Mouse (Mus musculus) frontal cortex, postnatal 10 days (tissue): ENCODE results near the gene Tiam2.

Experiments used
- DNase-seq, 2 experiments: peaks; one replicate each; pipeline ENCODE4 v3.0.0; 2022; ENCODE audit warnings: low spot score in 2 of 2, mixed read lengths in 1 of 2

The Tiam2 gene

DNA sequence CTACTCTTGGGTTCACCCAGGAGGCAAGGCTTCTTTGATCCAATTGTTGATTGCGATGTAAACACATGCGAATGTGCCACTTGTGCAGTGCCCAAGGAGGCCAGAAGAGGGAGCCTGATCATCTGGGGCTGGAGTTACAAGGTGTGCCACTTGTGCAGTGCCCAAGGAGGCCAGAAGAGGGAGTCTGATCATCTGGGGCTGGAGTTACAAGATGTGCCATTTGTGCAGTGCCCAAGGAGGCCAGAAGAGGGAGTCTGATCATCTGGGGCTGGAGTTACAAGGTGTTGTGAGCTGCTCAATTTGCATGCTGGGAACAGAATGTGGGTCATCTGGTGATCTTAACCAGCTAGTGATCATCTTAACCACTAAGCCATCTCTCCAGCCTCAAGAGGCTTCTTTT, 124.7 kb downstream of the Tiam2 start:
- DNase-seq, result peak in 1 of 2 experiments; percentile 48

GRCm38 (mm10) chr17:3452571-3453311, 126.4 kb downstream of the Tiam2 start:
- no peak for DNase-seq

DNA sequence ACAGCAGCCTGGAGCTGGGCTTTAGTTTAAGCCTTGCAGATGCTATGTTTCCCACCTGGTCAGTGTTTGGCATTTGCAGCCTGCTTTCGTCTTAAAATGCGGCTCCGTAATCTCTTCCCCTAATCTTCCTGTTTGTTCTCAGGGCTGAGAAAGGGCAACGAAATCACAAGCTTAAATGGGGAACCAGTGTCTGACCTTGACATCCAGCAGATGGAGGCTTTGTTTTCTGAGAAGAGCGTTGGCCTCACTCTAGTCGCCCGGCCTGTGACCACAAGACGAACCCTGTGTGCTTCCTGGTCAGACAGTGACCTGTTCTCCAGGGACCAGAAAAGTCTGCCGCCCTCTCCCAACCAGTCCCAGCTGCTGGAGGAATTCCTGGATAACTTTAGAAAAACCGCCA, 127.6 kb downstream of the Tiam2 start:
- no peak for DNase-seq

DNA sequence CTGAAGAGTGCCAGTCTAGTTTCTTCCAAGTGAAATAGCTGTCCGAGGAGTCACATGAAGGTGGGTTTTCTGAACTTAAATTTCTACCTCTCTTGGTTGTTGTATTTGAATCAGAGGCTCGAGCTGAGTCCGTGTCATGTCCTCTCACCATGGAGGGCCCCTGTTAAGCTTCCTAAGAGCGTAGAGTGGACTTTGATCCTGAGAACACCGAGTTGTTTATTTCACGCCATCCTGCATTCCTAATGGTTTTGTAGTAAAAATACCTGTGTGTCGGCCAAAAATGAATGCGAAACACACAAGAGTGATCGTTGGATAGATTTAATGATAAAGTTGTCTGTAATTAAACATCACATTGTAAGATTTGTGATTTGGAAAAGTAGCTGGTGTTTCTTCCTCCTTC, 128.5 kb downstream of the Tiam2 start:
- no peak for DNase-seq

DNA sequence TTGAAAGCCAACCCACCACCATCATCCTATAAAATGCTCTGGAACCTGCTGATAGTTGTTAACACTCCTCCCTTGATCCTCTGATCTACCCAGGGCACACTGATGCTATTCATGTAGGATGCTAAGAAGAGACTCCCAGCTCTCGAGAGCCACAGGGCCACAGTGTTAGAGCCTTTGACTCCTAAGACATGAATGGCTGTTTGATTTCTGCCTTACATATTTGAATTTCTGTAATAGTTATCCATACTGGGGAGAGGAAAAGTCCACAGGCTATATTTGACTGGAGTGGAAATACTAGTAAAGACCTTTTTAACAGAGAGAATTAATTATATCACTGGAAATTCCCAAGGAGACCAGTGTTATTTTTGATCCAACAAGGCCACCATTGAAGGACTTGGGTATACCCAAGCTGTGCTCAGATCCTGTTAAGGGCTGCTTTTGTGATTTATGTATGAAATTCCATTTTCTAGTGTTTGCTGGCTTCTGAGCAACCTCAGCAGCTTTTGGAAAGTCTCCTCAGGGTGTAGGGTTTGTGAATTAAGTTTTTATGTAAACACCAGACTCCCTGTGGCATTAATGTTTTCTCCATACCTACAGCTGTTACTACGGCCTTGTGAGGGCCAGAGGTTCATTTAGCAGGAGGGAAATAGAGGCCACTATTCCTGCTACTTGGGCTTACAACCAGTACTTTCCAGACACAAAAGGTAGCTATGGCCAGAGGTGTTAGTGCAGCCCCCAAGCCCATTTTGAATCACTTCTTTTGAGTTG, 131.7 kb downstream of the Tiam2 start:
- DNase-seq, result no peak

DNA sequence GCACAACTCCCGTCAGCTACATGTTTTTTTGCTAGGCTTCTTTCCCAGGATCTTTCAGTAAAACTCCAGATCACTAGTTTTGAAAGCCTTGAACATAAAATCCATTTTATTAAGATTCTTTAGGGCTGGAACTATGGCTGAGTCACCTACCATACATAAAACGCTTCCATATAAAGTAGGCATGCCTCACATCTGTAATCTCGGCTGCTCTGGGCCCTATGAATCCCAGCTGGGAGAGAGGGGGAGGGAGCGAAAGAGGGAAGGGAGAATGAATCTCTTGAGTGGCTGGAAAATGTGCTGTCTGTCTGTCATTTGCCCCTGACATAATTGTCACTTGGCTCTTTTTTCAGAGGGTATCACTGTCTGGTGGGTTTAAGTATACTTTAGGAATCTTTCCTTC, 139.5 kb downstream of the Tiam2 start:
- DNase-seq, result no peak

- no peak for DNase-seq
These were observed 140.3 kb downstream of the Tiam2 start for GRCm38 (mm10) chr17:3466681-3467080.

- no peak for DNase-seq
These were observed 141.4 kb downstream of the Tiam2 start for GRCm38 (mm10) chr17:3467636-3468324.

DNA sequence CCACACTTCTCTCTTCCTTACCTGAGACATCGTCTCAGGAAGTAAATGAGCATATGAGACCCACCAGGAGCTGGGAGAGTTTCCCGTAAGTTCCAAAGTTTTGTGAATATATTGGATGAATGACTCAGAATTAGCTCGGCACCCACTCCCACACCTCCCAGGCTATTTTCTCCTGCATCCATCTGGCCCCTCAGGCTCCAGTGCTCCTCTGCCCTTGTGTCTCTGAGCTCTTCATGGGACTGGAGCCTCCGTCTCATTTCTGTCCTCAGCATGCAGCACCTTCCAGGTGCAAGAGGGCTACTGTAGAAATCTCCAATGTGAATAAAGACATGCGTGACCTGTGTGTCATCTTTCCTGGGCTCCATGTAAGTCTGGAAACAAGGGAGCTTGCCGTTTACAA, 145.6 kb downstream of the Tiam2 start:
- DNase-seq, result no peak

- DNase-seq, result no peak
These were observed 150.2 kb downstream of the Tiam2 start for GRCm38 (mm10) chr17:3476546-3476945.

DNA sequence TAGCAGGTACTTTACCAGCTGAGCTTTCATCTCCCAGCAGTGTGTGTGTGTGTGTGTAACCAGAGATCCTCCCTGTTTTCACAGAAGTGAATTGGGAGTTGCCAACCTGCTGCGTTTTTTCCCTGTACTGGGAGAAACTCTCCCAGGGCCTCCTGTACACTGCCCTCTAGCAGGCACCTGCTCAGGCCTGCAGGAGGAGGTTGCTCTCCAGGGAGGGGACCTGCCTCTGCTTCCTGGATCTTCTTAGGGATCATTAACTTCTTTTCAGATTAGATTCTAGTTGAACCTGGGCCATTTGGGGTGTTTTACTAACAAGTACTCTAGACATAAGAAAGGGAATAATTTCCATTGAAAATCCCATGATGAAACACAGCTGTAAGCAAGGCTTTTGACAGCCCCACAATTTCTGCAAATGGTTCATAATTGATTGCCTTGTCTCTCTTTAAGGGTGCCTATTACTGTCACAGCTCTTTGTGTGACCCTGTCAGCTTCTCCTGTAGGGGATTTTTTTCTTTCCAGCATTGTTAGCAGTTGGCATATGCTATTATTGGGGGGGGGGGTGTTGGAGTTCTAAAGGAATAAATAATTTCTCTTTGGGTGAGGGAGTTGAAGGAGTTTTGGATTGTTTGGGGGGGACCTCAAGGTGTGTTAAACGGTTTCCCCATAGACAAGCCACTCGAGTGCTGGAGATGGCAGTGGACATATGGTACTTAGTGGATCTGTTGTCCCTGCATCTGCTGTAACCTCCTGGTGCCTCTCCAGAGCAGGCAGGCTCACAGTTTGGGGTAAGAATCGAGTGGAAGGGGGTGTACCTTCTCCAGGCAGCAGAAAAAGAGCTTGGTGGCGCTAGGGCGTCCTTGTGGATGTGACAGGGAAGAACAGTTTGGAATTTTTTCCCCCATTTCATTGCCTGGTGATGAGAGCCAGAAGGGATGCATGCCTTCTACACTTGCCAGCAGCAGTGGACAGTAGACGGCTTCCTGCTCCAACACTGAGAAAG, 155.5 kb downstream of the Tiam2 start:
- DNase-seq, result no peak

DNA sequence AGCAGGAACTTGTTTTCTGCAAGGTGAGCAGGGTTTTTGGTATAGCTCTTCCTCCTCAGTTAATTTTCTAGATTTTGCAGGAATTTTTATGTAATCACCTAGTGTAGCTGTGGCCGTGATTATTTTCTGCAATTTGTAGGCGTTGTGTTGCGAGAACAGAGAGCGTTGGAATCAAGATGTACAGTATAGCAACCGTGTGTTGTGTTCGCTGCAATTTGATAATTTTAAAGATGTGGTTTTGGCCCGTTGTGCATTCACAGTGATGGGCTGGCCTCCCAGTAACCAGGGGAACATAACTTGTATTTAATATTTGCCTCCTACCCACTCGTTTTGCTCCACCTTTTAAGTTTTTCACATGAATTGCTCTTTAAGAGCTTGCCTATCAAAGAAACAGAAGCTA, 156.7 kb downstream of the Tiam2 start:
- no peak for DNase-seq

- DNase-seq, result no peak
These were observed 159.5 kb downstream of the Tiam2 start for GRCm38 (mm10) chr17:3485851-3486250.

GRCm38 (mm10) chr17:3487211-3487610, 160.8 kb downstream of the Tiam2 start:
- no peak for DNase-seq

- DNase-seq, result no peak
These were observed 161.6 kb downstream of the Tiam2 start for GRCm38 (mm10) chr17:3487721-3488601.

DNA sequence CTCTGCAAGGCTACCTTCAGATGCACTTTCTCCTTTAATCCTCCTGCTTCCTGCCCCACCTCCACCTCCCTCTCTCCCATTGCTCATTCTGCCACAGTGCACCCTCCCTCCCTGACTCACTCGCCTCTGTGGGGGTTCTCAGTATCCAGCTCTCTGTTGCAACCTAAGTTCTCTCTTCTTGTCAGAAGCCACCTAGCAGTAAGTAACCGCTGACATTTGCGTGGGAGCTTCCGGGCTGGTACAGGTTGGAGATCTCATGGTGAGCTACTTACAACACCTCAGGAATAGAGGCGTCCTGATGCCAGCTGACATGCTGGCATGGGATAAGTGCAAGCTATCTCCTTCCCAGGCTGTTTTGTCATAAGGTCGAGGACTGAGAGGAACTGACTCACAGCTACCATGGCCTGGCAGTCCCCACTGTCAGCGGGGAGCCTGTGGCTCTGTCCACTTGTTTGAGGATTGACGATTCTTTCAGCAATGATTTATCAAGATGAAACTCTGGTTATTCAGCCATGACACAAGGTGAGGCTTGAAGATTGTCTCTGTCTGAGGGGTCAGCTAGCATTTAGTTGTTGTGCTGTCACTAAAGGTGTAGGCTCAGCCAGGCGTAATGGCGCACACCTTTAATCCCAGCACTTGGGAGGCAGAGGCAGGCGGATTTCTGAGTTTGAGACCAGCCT, 164.0 kb downstream of the Tiam2 start:
- no peak for DNase-seq

DNA sequence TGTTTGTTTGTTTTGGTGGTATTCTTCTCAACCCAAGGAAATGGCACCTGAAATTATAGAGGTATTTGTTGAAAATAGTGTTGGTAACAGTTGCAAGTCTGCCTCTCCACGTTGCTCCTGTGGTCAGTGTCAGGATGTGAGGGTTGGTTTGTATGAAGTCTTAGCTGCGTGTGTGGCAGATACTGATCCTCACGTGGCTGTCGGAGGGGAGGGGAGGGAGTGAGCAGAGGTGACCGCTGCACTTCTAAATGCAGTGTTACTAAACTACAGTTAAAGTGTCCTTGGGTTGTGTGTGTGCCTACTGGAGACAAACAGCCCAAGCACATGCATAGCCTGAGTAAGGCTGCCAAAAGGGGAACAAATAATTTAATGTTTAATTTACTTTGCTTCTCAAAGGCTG, 164.7 kb downstream of the Tiam2 start:
- DNase-seq, result no peak

DNA sequence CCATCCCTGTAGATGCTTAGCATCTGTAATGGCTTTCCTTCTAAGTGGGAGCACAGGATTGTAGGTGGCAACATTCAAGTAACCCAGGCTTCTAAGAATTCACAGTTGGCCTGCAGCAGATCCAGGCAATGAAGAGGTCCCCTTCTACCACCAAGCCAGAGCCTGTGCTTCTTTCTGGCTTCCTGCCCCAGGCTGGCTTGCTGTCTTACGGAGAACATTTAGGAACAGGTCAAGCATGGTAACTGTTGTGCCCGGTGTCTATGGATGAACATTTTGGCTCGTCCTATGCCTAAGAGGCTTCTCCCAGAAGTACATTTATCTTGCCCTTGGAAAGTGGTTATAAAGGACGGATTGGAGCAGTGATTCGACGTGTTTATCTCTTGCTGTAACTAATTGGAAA, 165.3 kb downstream of the Tiam2 start:
- DNase-seq, result no peak

- DNase-seq, result peak in 1 of 2 experiments; percentile 46
These were observed 169.2 kb downstream of the Tiam2 start for GRCm38 (mm10) chr17:3495576-3495975.

GRCm38 (mm10) chr17:3496080-3496479, 169.7 kb downstream of the Tiam2 start:
- DNase-seq, result no peak
